Mouse (Mus musculus): ENCODE data around the gene Id1. TPM values are rescaled to one million over a fixed set of nuclear protein-coding genes. Genes with fewer than 3 reads are reported as not detected.

The Id1 gene
- 10 to 100 TPM; 46.4 to 77.6 TPM for total RNA-seq (2023)

GRCm38 (mm10) chr2:152736090-152736601, at the start of gene Id1:
Id1 (plus strand) TSS chr2:152736251.

GRCm38 (mm10) chr2:152686806-152687267, 49.2 kb upstream of the Id1 start, which contains the start of gene Mcts2:
Mcts2 (plus strand) TSS chr2:152687035.

GRCm38 (mm10) chr2:152753944-152754711, 18.1 kb downstream of the Id1 start, which contains the start of gene Cox4i2:
Cox4i2 (plus strand) TSS chr2:152754173.

Other genes with a start within 250 kb of the Id1 start
- gene Defb22, start 246.1 kb upstream of the Id1 start, total RNA-seq (2023): not detected
- not detected for gene Defb26, start 224.6 kb upstream of the Id1 start, total RNA-seq (2023)
- not detected for gene Defb28, start 218.0 kb upstream of the Id1 start, total RNA-seq (2023)
- gene Defb29, start 196.2 kb upstream of the Id1 start, total RNA-seq (2023): not detected
- not detected for gene Gm17416, start 166.9 kb upstream of the Id1 start, total RNA-seq (2023)
- not detected for gene Defb21, start 163.5 kb upstream of the Id1 start, total RNA-seq (2023)
- gene Defb19, start 155.9 kb upstream of the Id1 start, total RNA-seq (2023): not detected
- gene Defb45, start 136.9 kb upstream of the Id1 start, total RNA-seq (2023): not detected
- not detected for gene Defb36, start 131.9 kb upstream of the Id1 start, total RNA-seq (2023)
- not detected for gene Defb25, start 113.2 kb upstream of the Id1 start, total RNA-seq (2023)
- gene Rem1, start 109.3 kb upstream of the Id1 start, total RNA-seq (2023): 10 to 100 TPM; 15.8 to 19.4 TPM
- gene H13, start 66.8 kb upstream of the Id1 start, total RNA-seq (2023): 100 to 1,000 TPM; 186 to 191 TPM
- 10 to 100 TPM; 21.4 to 22.3 TPM for gene Mcts2, start 49.2 kb upstream of the Id1 start, total RNA-seq (2023)
- gene Cox4i2, start 17.9 kb downstream of the Id1 start, total RNA-seq (2023): not detected
- 10 to 100 TPM; 16.2 to 19.7 TPM for gene Bcl2l1, start 95.5 kb downstream of the Id1 start, total RNA-seq (2023)
- gene Tpx2, start 111.7 kb downstream of the Id1 start, total RNA-seq (2023): 1 to 10 TPM in 1 of 2 experiments, under 1 TPM in 1; 0.73 to 3.4 TPM
- gene Mylk2, start 175.1 kb downstream of the Id1 start, total RNA-seq (2023): not detected
- gene Foxs1, start 197.0 kb downstream of the Id1 start, total RNA-seq (2023): not detected
- gene Dusp15, start 215.4 kb downstream of the Id1 start, total RNA-seq (2023): not detected
- gene Ttll9, start 226.2 kb downstream of the Id1 start, total RNA-seq (2023): not detected